ENCODE assay signal across 7 mouse cellular contexts in genomic region chr1:52817813-52818147, GRCm38 (mm10). TPM values are rescaled to one million over a fixed set of nuclear protein-coding genes. Genes with fewer than 3 reads are reported as not detected.
A peak's percentile ranks its signal among the peaks of the same experiment; 100 is the strongest.
DNase-seq lines count a peak whose midpoint lies in the region; ATAC-seq and TF ChIP-seq lines count a peak whose summit lies in the region.

No protein-coding gene starts in this region.

- H3K36me3 ChIP-seq in lung, postnatal 0 days (ENCODE audit: insufficient read depth, low read length): no peaks in the 10 kb centered on the region
- H3K36me3 ChIP-seq in forebrain, embryonic 14.5 days (ENCODE audit: control insufficient read depth, insufficient read depth, low read length): no peaks in the 10 kb centered on the region
- no peaks in the 10 kb centered on the region for H3K36me3 ChIP-seq in limb, embryonic 15.5 days
- H3K36me3 ChIP-seq in stomach, embryonic 15.5 days: no peaks in the 10 kb centered on the region

- WGBS in lung, postnatal 0 days: 1% methylated on average over 7 of the region's 7 CpGs
- 7% methylated on average over 6 of the region's 7 CpGs for WGBS in forebrain, embryonic 14.5 days
- 4% methylated on average over 7 of the region's 7 CpGs for whole genome bisulfite sequencing in limb, embryonic 15.5 days
- 3% methylated on average over 7 of the region's 7 CpGs for WGBS in stomach, embryonic 15.5 days

- H3K4me1 ChIP-seq in lung, postnatal 0 days (ENCODE audit: insufficient read depth, low read depth, low read length): no peaks in the 10 kb centered on the region
- H3K4me1 ChIP-seq in forebrain, embryonic 14.5 days (ENCODE audit: control insufficient read depth, insufficient read depth, low read length): peaks cover 9% of the 10 kb centered on the region; the same call in 1 of the 2 replicates
- H3K4me1 ChIP-seq in limb, embryonic 15.5 days: 0 out of 2 replicates have a peak, but pooled peaks cover 8% of the 10 kb centered on the region
- H3K4me1 ChIP-seq in stomach, embryonic 15.5 days: peaks cover 4% of the 10 kb centered on the region; the same call in 1 of the 2 replicates

- peak overlapping the region; percentile 95 for H3K4me2 ChIP-seq in lung, postnatal 0 days (replicated peaks; ENCODE audit: low read depth, low read length)
- peak overlapping the region; percentile 81 for H3K4me2 ChIP-seq in forebrain, embryonic 14.5 days (ENCODE audit: low read length)
- peak overlapping the region; percentile 72 for H3K4me2 ChIP-seq in limb, embryonic 15.5 days
- peak overlapping the region; percentile 79 for H3K4me2 ChIP-seq in stomach, embryonic 15.5 days

- H3K4me3 ChIP-seq in lung, postnatal 0 days (ENCODE audit: low read depth, low read length): peak overlapping the region; percentile 64
- peak overlapping the region; percentile 60 for H3K4me3 ChIP-seq in forebrain, embryonic 14.5 days (ENCODE audit: low read depth, low read length)
- H3K4me3 ChIP-seq in limb, embryonic 15.5 days: peak overlapping the region; percentile 63
- peak overlapping the region; percentile 64 for H3K4me3 ChIP-seq in stomach, embryonic 15.5 days (replicated peaks)

- H3K27ac ChIP-seq in lung, postnatal 0 days (ENCODE audit: low read length): 0 out of 2 replicates have a peak overlapping the region, but pooled peaks have one; percentile 63
- H3K27ac ChIP-seq in forebrain, embryonic 14.5 days (ENCODE audit: low read depth, low read length): peak overlapping the region; percentile 69; the same call in 1 of the 2 replicates
- peak overlapping the region; percentile 89 for H3K27ac ChIP-seq in limb, embryonic 15.5 days
- H3K27ac ChIP-seq in stomach, embryonic 15.5 days: peak overlapping the region; percentile 75; the same call in 1 of the 2 replicates

- no peak for ATAC-seq in lung, postnatal 0 days
- ATAC-seq in forebrain, embryonic 14.5 days: no peak
- no peak for ATAC-seq in limb, embryonic 15.5 days (ENCODE audit: insufficient number of reproducible peaks, low FRiP score, low TSS enrichment, low read depth)
- ATAC-seq in stomach, embryonic 15.5 days (ENCODE audit: insufficient read depth, low FRiP score, low read depth): no peak

- TF ChIP-seq CTCF in lung, postnatal 0 days (IDR thresholded peaks at IDR 0.05): no peak

- DNase-seq in lung, postnatal 0 days (ENCODE audit: low spot score): no peak
- no peak for DNase-seq in lung, postnatal 25 days (ENCODE audit: low spot score)
- no peak for DNase-seq in forebrain, embryonic 14.5 days (ENCODE audit: low spot score)
- DNase-seq in frontal cortex, postnatal 25 days (ENCODE audit: low spot score in 2 of 2): no peak
- DNase-seq in left cerebral cortex, adult 8-10 months (ENCODE audit: low spot score in 2 of 2): no peak

- no peak for TF ChIP-seq EP300 in lung, postnatal 0 days (IDR thresholded peaks at IDR 0.05)

- no peaks in the 10 kb centered on the region for H3K27me3 ChIP-seq in lung, postnatal 0 days (replicated peaks; ENCODE audit: insufficient read depth, low read length)
- no peaks in the 10 kb centered on the region for H3K27me3 ChIP-seq in forebrain, embryonic 14.5 days (replicated peaks; ENCODE audit: control insufficient read depth, insufficient read depth, low read length)
- H3K27me3 ChIP-seq in limb, embryonic 15.5 days: no peaks in the 10 kb centered on the region
- H3K27me3 ChIP-seq in stomach, embryonic 15.5 days (replicated peaks): no peaks in the 10 kb centered on the region

- peak overlapping the region; percentile 68; the same call in 1 of the 2 replicates for H3K9ac ChIP-seq in lung, postnatal 0 days (replicated peaks; ENCODE audit: low read depth)
- H3K9ac ChIP-seq in forebrain, embryonic 14.5 days (ENCODE audit: low read length): peak overlapping the region; percentile 89
- peak overlapping the region; percentile 74 for H3K9ac ChIP-seq in limb, embryonic 15.5 days
- H3K9ac ChIP-seq in stomach, embryonic 15.5 days: peak overlapping the region; percentile 59

- H3K9me3 ChIP-seq in lung, postnatal 0 days (ENCODE audit: low read length): no peaks in the 10 kb centered on the region
- H3K9me3 ChIP-seq in forebrain, embryonic 14.5 days (replicated peaks; ENCODE audit: control insufficient read depth, low read length): no peaks in the 10 kb centered on the region
- H3K9me3 ChIP-seq in limb, embryonic 15.5 days: no peaks in the 10 kb centered on the region
- no peaks in the 10 kb centered on the region for H3K9me3 ChIP-seq in stomach, embryonic 15.5 days

RNA-seq across cellular contexts. Expression of gene Inpp1, which starts 0.3 kb away (rescaled TPM):
- 9.3 and 10.4 TPM in 2 replicates for polyA plus RNA-seq in lung, postnatal 0 days (2015; fragmentation: Nextera tagmentation; extraction: Ambion mirVana)
- polyA plus RNA-seq in forebrain, embryonic 14.5 days (2014; fragmentation: Nextera tagmentation; extraction: Ambion mirVana): 16.6 and 25.0 TPM in 2 replicates
- polyA plus RNA-seq in limb, embryonic 15.5 days (2015; fragmentation: Nextera tagmentation; extraction: Ambion mirVana): 19.6 and 21.4 TPM in 2 replicates
- polyA plus RNA-seq in stomach, embryonic 15.5 days (2015; fragmentation: Nextera tagmentation; extraction: Ambion mirVana): 15.9 and 19.8 TPM in 2 replicates
- 10 to 100 TPM; 33.6 to 39.4 (median 38.0) TPM for total RNA-seq in left cerebral cortex, adult 8-10 months (2022)

RNA-seq across cellular contexts. Expression of gene Hibch, which starts 26.9 kb away (rescaled TPM):
- polyA plus RNA-seq in lung, postnatal 0 days (2015; fragmentation: Nextera tagmentation; extraction: Ambion mirVana): 14.1 and 17.2 TPM in 2 replicates
- polyA plus RNA-seq in forebrain, embryonic 14.5 days (2014; fragmentation: Nextera tagmentation; extraction: Ambion mirVana): 25.0 and 25.9 TPM in 2 replicates
- 23.8 TPM in 2 replicates for polyA plus RNA-seq in limb, embryonic 15.5 days (2015; fragmentation: Nextera tagmentation; extraction: Ambion mirVana)
- 22.3 and 25.2 TPM in 2 replicates for polyA plus RNA-seq in stomach, embryonic 15.5 days (2015; fragmentation: Nextera tagmentation; extraction: Ambion mirVana)
- 10 to 100 TPM; 17.4 to 20.5 (median 18.5) TPM for total RNA-seq in left cerebral cortex, adult 8-10 months (2022)
